Mouse (Mus musculus): ENCODE measurements around the gene Arvcf.

Gene Arvcf

GRCm38 (mm10) chr16:18428011-18428515 is 80.1 kb downstream of the Arvcf start:
- no peak for DNase-seq (ENCODE audit: low read depth, low spot score)

DNA sequence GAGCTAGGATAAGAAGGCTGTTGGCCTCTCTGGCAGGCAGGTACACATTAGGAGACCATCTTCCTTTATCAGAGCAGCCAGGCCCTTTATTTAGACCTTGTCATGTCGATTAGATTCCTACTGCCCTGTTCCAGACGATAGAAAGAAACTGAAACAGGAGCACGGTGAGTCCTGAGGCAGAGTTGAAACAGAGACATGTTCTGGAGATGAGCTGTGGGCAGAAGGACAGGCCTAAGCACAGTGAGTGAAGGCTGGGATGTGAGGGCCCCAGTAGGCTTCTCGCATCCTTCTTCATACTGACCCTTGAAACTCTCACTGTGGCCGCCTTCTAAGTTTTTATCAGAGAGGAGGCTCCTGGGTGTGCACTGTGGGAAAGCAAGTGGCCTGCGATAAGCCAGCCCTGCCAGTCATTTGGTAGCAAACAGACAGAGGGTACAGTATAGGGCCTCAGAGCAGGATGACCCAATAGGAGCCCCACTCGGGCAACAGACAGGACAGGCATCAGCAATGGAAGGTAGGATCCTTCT is 80.6 kb downstream of the Arvcf start:
- no peak for DNase-seq (ENCODE audit: low read depth, low spot score)

GRCm38 (mm10) chr16:18429641-18430040 is 81.7 kb downstream of the Arvcf start:
- DNase-seq (ENCODE audit: low read depth, low spot score): no peak

DNA sequence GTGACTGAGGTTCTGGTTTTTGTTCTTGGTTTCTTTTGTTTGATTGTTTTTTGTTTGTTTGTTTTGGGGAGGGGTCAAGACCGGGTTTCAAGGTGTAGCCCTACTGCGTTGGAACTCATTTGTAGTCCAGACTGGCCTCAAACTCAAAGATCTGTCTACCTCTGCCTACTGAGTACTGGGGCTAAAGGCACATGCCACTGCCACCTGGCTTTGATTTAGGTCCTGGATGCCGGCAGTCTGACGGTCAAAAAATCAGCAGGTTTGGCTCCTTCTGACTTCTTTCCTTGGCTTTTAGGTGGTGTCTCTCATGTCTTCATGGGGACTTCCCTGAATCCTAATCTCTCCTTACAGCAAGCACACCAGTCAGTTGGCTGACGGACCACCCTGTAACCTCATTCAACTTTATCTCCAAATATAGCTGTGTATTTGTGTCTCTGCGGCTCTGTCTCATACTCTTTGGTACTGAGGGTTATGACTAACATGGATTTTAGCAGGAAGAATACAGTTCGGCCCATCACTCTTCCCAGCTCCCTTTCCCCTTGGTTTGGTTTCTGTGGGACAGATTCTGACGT is 82.7 kb downstream of the Arvcf start:
- no peak for DNase-seq (ENCODE audit: low read depth, low spot score)

- no peak for DNase-seq (ENCODE audit: low read depth, low spot score)
These were observed 85.4 kb downstream of the Arvcf start for GRCm38 (mm10) chr16:18433341-18433920.

DNA sequence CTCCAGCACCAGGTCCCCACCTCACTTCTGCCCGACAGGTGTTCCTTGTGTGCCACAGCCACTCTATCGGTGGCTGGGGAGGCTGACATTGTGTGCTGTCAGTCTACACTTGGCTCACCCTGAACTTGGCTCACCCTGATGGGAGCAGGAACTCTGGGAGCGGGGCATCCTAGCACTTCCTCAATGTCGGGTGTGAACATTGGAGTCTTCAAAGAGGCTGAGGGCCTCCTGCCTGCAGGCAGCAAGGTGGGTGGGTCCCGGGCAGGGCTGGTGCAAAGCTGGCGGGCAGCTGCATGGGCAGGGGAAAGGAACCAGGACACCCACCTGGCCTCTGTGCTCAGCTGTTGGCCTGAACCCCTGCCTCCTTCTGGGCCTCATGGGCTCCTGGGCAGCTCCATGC is 88.1 kb downstream of the Arvcf start:
- DNase-seq (ENCODE audit: low read depth, low spot score): no peak

- DNase-seq (ENCODE audit: low read depth, low spot score): peak; percentile 81
These were observed 95.4 kb downstream of the Arvcf start for GRCm38 (mm10) chr16:18443385-18443841.

GRCm38 (mm10) chr16:18447243-18447642 is 99.3 kb downstream of the Arvcf start:
- DNase-seq (ENCODE audit: low read depth, low spot score): no peak

DNA sequence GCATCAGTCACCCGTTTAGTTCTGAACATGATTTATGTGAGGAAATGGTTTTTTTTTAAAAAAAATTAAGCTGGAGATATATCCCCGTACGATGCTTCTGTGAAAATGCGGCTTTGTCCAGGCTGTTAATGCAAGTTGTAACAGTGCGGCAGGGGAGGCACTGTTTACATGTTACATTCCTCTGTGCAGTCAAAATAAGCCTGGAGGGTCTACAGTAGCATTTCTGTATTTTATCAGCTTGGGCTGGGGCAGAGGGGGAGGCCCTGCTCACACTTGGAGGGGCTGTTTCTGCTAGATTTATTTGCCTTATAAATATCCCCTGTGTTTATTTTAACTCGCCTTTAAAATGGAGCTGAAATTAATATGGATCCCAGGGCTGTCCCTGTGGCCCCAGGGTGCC is 100.1 kb downstream of the Arvcf start:
- DNase-seq (ENCODE audit: low read depth, low spot score): no peak

DNA sequence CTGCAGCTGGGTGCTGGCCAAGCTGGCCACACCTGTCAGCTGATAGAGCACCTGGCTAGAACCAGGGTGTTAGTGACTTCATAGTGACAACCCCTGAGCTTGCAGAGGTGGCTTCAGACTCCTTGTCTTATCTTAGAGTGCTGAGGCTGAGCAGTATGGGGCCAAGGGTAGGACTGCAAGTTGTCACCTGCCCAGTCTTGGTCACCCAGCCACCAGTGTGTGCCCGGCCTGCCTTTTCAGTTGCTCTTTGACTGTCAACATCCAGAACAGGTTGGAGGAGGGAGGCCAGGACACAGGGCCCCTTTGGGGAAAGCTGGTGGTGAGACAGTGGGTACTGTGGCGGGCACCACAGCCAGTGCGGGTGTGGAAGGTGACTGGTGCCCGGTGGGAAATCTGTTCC is 101.0 kb downstream of the Arvcf start:
- DNase-seq (ENCODE audit: low read depth, low spot score): no peak

GRCm38 (mm10) chr16:18451486-18452181 is 103.7 kb downstream of the Arvcf start:
- DNase-seq (ENCODE audit: low read depth, low spot score): no peak

GRCm38 (mm10) chr16:18452361-18452862 is 104.4 kb downstream of the Arvcf start:
- DNase-seq (ENCODE audit: low read depth, low spot score): no peak

DNA sequence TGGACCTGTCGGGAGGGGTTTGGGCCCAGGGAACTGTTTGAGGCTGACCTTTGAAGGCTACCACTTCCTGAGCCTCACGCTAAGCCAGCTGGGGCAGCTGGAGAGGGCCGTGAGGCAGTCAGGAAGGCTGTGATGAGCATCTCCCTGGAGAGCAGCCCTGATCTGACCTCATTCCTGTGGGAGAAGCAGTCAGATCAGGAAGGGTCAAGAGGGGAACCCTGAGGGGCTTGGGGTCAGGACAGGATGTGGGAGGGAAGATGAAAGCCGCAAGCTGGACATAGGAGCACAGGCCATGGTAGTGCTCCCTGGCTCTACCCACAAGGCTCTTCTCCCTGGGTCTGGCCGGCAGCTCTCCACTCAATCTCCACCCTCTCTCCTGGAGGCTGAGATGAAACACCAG is 105.9 kb downstream of the Arvcf start:
- DNase-seq (ENCODE audit: low read depth, low spot score): no peak

GRCm38 (mm10) chr16:18455407-18455806 is 107.4 kb downstream of the Arvcf start:
- DNase-seq (ENCODE audit: low read depth, low spot score): no peak

All from R1 (cell line).